Mouse (Mus musculus) E14TG2a.4 (cell line): ENCODE results near the gene Cdc37.

Experiments used
- H3K27me3 ChIP-seq: 2 replicates; pipeline ENCODE4 v1.6.1; 2014; ENCODE audit warnings: low read length, control low read depth; ENCODE audit not compliant: insufficient read depth
- H3K36me3 ChIP-seq: 2 replicates; pipeline ENCODE4 v1.6.1; 2014; ENCODE audit warnings: low read length, control low read depth; ENCODE audit not compliant: insufficient read depth
- H3K4me1 ChIP-seq: replicated peaks from 2 replicates; pipeline ENCODE4 v1.6.1; 2014; ENCODE audit warnings: low read depth, low read length, control low read depth
- H3K4me3 ChIP-seq: replicated peaks from 2 replicates; pipeline ENCODE4 v1.5.1; 2014; ENCODE audit warnings: mild to moderate bottlenecking, low read length
- H3K9me3 ChIP-seq: 2 replicates; pipeline ENCODE4 v1.6.1; 2014; ENCODE audit warnings: low read length, control low read depth
- CTCF ChIP-seq: conservative IDR thresholded peaks from 2 replicates; pipeline ENCODE4 v1.5.1; 2014; ENCODE audit warnings: low read length
- NANOG ChIP-seq: IDR thresholded peaks from 2 replicates; pipeline ENCODE4 v1.6.1; 2014; ENCODE audit warnings: borderline replicate concordance, low read length, mixed read lengths
- POU5F1 ChIP-seq: IDR thresholded peaks from 2 replicates; pipeline ENCODE4 v1.6.1; 2014; ENCODE audit warnings: low read length, borderline replicate concordance

Gene Cdc37

DNA sequence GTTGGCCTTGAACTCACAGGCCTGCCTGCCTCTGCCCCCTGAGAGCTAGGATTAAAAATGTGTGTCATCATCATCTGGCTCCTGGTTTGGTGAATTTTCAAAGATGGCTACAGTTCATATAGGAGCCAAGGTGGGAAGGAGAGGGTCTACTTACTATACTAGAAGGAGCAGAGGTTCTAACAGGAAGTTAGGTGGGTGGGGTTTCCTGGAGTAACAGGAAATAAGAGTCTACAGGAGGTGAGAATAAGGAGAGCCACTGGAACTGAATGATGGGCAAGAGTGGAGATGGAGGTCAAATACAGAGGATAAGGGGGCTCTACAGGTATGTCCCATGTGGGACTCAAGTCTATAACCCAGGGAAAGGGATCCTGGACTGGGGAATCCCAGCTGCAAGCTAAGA lies 1.4 kb downstream of the Cdc37 start:
- H3K27me3 ChIP-seq: no peaks in the 10 kb centered on the region
- no peak for TF ChIP-seq CTCF
- no peak for TF ChIP-seq POU5F1
- TF ChIP-seq NANOG: no peak
- H3K4me1 ChIP-seq: peaks cover 74% of the 10 kb centered on the region
- H3K4me3 ChIP-seq: peak overlapping the region; percentile 93
- peaks cover 52% of the 10 kb centered on the region for H3K36me3 ChIP-seq
- no peaks in the 10 kb centered on the region for H3K9me3 ChIP-seq

DNA sequence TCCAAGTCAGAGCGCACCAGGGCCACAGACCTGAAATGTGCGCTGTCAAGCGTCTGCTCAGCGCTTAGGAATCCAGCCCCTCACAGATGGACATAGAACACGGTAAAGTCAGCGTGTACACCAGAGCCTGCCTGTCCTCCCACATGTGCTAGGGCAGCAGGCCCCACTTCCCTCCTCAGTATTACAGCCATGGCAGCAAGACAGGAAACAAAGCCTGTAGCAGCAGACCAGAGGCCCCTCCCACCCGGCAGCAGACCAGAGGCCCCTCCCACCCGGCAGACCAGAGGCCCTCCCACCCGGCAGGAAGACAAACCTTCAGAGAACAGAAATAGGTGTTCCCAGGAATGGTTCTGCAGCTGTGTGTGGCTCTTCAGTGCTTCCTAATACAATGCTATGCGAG lies 3.1 kb downstream of the Cdc37 start:
- no peak overlapping the region for H3K4me3 ChIP-seq
- no peaks in the 10 kb centered on the region for H3K27me3 ChIP-seq
- TF ChIP-seq NANOG (no peak), POU5F1 (no peak)
- peaks cover 77% of the 10 kb centered on the region for H3K4me1 ChIP-seq
- no peaks in the 10 kb centered on the region for H3K9me3 ChIP-seq
- peaks cover 69% of the 10 kb centered on the region for H3K36me3 ChIP-seq

DNA sequence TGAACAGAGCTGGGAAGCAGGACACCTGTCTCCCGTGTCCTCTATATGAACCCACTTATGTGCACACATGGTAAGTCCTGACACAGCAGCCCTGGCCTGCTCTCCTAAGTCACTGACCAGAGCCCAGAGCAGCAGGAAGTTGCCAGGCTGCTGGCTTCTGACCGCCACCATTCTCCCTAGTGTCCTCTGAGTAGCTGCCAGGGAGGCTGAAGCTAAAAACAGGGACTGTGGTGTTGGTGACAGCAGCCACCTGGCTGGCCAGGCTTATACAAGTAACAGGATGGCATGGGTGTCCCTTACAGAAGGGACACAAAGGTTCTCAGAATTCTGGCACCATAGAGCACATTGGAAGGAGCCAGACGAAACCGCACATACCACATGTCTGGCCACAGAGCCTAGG lies 4.4 kb downstream of the Cdc37 start:
- TF ChIP-seq POU5F1 (no peak), NANOG (no peak), CTCF (no peak)
- Histone ChIP-seq H3K9me3 (no peaks in the 10 kb centered on the region), H3K4me1 (peaks cover 77% of the 10 kb centered on the region), H3K4me3 (no peak overlapping the region), H3K27me3 (no peaks in the 10 kb centered on the region), H3K36me3 (peaks cover 82% of the 10 kb centered on the region)

DNA sequence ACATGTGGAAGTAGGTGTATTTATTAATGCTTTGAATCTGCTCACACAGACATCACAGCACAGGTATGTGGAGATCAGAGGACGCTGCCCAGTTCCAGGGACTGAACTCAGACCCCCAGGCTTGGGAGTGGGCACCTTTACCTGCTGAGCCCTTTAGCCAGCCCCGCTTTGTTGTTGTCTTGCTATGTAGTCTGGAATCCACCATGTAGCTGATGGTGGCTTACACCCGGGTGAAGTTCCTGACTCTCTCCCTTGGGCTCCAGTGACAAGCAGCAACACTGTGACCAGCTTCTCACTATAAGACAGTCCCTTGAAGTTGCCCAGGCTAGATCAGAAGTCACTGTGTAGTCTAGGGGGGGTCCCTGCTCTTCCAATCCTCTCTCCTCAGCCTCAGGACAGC lies 5.4 kb downstream of the Cdc37 start:
- TF ChIP-seq CTCF: no peak
- no peak for TF ChIP-seq NANOG
- Histone ChIP-seq H3K4me3 (no peak overlapping the region), H3K36me3 (peaks cover 92% of the 10 kb centered on the region), H3K4me1 (peaks cover 74% of the 10 kb centered on the region), H3K9me3 (no peaks in the 10 kb centered on the region), H3K27me3 (no peaks in the 10 kb centered on the region)

DNA sequence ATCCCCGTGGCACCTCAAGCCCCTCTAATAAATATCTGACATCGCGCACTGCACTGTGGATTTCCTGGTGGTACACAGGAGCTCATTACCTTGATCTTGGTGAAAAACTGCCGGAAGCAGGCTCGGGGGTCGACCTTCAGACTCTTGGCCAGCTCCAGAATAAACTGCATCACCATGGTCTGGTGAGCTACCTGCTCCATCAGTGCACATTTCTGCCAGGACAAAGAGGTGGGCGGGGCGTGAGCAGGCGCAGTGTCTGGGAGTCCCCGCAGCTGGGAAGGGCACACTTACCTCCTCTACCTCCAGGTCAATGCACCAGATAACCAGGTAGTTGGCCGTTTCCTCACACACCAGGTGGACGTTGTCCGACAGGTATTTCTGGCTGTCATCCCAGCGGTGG lies 7.9 kb downstream of the Cdc37 start:
- Histone ChIP-seq H3K9me3 (no peaks in the 10 kb centered on the region), H3K36me3 (peaks cover 97% of the 10 kb centered on the region), H3K4me1 (peaks cover 55% of the 10 kb centered on the region), H3K4me3 (no peak overlapping the region), H3K27me3 (no peaks in the 10 kb centered on the region)
- TF ChIP-seq POU5F1 (no peak), CTCF (no peak), NANOG (no peak)

DNA sequence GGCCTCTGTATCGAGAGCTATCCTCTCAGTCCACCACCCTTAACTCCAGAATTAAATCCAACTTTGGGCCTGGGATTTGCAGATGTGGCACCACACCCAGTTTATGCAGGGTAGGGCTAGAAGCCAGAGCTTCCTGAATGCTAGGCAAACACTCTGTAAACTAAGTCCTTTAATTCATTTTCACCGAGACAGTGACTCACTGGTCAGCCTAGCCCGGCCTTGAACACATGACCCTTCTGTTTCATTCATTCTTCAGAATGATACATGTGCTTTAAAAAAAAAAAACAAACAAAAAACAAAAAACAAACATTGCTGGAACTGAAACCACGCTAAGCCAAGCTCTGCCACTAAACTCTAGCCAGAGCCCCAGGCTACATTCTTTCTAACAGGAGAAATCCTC lies 11.4 kb downstream of the Cdc37 start:
- no peaks in the 10 kb centered on the region for H3K9me3 ChIP-seq
- TF ChIP-seq POU5F1 (no peak), CTCF (no peak), NANOG (no peak)
- no peaks in the 10 kb centered on the region for H3K27me3 ChIP-seq
- H3K4me3 ChIP-seq: no peak overlapping the region
- H3K36me3 ChIP-seq: peaks cover 75% of the 10 kb centered on the region
- H3K4me1 ChIP-seq: peaks cover 44% of the 10 kb centered on the region

DNA sequence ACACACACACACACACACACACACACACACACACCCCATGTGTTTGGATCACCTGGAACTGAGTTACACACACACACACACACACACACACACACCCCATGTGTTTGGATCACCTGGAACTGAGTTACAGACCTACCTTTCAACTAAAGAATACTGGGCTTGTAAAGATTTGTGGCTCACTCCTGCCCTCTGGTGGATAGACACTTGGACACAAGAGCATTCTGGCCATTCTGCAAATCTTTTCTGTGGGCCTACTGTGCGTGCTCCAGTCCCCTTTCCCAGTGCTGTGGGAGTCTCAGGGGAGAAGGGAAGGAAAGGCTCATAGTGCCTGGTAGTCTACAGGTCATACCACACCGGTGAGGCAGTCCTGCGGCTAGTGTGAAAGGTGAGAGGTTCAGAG lies 12.6 kb downstream of the Cdc37 start:
- TF ChIP-seq POU5F1 (no peak), CTCF (peak; percentile 62), NANOG (no peak)
- H3K27me3 ChIP-seq: no peaks in the 10 kb centered on the region

DNA sequence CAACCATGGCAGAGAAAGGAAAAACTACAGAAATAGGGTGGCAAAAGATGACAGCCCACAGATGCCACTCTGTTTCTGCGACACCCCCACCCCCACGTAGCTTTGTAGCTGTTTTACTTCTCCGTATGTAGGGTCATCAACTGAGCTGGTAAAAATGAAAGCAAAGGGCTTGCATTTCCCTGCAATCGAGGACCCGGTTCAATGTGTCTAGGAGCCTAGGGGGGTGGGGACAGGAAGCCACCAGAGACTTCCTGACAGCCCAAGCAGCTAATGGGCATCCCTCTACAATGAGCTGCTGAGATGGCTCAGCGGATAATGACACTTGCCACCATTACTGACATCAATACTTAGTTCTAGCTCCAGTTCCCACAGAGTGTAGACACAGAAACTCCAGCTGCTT lies 13.4 kb downstream of the Cdc37 start:
- Histone ChIP-seq H3K4me3 (no peak overlapping the region), H3K27me3 (no peaks in the 10 kb centered on the region), H3K4me1 (peaks cover 43% of the 10 kb centered on the region), H3K9me3 (no peaks in the 10 kb centered on the region), H3K36me3 (peaks cover 55% of the 10 kb centered on the region)
- TF ChIP-seq NANOG (no peak), POU5F1 (no peak)

More for the DNA sequence above, 12.6 kb downstream of the Cdc37 start:
- Histone ChIP-seq H3K36me3 (peaks cover 64% of the 10 kb centered on the region), H3K9me3 (no peaks in the 10 kb centered on the region), H3K4me3 (no peak overlapping the region), H3K4me1 (peaks cover 42% of the 10 kb centered on the region)

DNA sequence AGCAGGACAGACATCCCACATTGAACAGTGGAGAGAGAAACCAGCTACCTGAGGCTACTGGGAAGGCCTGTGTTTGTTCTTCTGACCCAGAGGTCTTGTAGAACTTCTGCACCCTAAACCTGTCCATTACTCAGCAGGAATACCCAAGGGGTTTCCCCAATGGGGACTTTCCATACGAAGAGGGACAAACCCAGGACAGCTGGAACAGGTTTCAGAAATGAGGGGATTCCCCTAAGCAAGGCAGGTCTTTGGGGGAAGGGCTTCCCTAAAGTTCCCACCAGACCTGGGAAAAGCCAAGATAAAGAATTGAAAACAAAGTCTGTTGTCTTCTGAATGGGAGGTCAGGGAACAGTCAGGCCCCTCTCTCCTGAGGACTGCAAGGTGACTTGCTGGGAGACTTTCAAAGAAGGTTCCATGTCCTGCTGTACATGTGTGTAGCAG lies 13.8 kb downstream of the Cdc37 start:
- Histone ChIP-seq H3K27me3 (no peaks in the 10 kb centered on the region), H3K36me3 (peaks cover 51% of the 10 kb centered on the region), H3K9me3 (no peaks in the 10 kb centered on the region), H3K4me1 (peaks cover 44% of the 10 kb centered on the region), H3K4me3 (no peak overlapping the region)
- TF ChIP-seq NANOG (no peak), POU5F1 (no peak), CTCF (no peak)
